19 mouse cellular contexts compared by ENCODE assay signal in genomic region chr4:16357792-16358191, GRCm38 (mm10).
DNase-seq lines count a peak whose midpoint lies in the region; ATAC-seq lines count a peak whose summit lies in the region.
"Had no signal": no experiment of that assay in that cellular context is flagged by ENCODE, and none has a peak within 500 bp of the region (broad histone marks: within the 10 kb centered on the region; RNA-seq: fewer than 3 reads in every experiment).

No protein-coding gene starts in this region.

- no peak overlapping the region for H3K9ac ChIP-seq in heart, embryonic 16.5 days (ENCODE audit: low read length)
- no peak overlapping the region for H3K9ac ChIP-seq in forebrain, embryonic 16.5 days (replicated peaks; ENCODE audit: low read depth, low read length)
- H3K9ac ChIP-seq: heart, embryonic 12.5 days; liver, embryonic 12.5 days; lung, embryonic 14.5 days; midbrain, embryonic 12.5 days had no signal

- no peaks in the 10 kb centered on the region for H3K9me3 ChIP-seq in heart, embryonic 16.5 days (replicated peaks; ENCODE audit: control insufficient read depth, low read length)
- H3K9me3 ChIP-seq in heart, embryonic 10.5 days: no peaks in the 10 kb centered on the region
- H3K9me3 ChIP-seq in forebrain, embryonic 16.5 days (ENCODE audit: control insufficient read depth, low read length): no peaks in the 10 kb centered on the region
- H3K9me3 ChIP-seq: heart, embryonic 12.5 days; limb, embryonic 10.5 days; liver, embryonic 12.5 days; midbrain, embryonic 12.5 days had no signal

- H3K4me1 ChIP-seq in heart, embryonic 16.5 days (ENCODE audit: control insufficient read depth, insufficient read depth, low read length): no peaks in the 10 kb centered on the region
- H3K4me1 ChIP-seq in heart, embryonic 10.5 days: no peaks in the 10 kb centered on the region
- H3K4me1 ChIP-seq in forebrain, embryonic 16.5 days (replicated peaks; ENCODE audit: control insufficient read depth, insufficient read depth, low read length): no peaks in the 10 kb centered on the region
- H3K4me1 ChIP-seq: heart, embryonic 12.5 days; limb, embryonic 10.5 days; liver, embryonic 12.5 days; midbrain, embryonic 12.5 days had no signal

- no peak overlapping the region for H3K4me2 ChIP-seq in heart, embryonic 16.5 days (ENCODE audit: low read depth, low read length)
- H3K4me2 ChIP-seq in forebrain, embryonic 16.5 days (ENCODE audit: low read length): no peak overlapping the region
- H3K4me2 ChIP-seq: heart, embryonic 12.5 days; liver, embryonic 12.5 days; lung, embryonic 14.5 days; midbrain, embryonic 12.5 days had no signal

- H3K27ac ChIP-seq in heart, embryonic 16.5 days (ENCODE audit: low read length): no peak overlapping the region
- no peak overlapping the region for H3K27ac ChIP-seq in heart, embryonic 10.5 days
- H3K27ac ChIP-seq in forebrain, embryonic 16.5 days (ENCODE audit: low read length): no peak overlapping the region
- H3K27ac ChIP-seq: limb, embryonic 10.5 days; liver, embryonic 12.5 days; midbrain, embryonic 12.5 days had no signal

- H3K36me3 ChIP-seq in heart, embryonic 16.5 days (ENCODE audit: control insufficient read depth, insufficient read depth): no peaks in the 10 kb centered on the region
- no peaks in the 10 kb centered on the region for H3K36me3 ChIP-seq in heart, embryonic 10.5 days
- no peaks in the 10 kb centered on the region for H3K36me3 ChIP-seq in forebrain, embryonic 16.5 days (ENCODE audit: control insufficient read depth, insufficient read depth)
- H3K36me3 ChIP-seq: heart, embryonic 12.5 days; limb, embryonic 10.5 days; liver, embryonic 12.5 days; midbrain, embryonic 12.5 days had no signal

- no peak overlapping the region for H3K4me3 ChIP-seq in heart, embryonic 16.5 days (ENCODE audit: low read length)
- H3K4me3 ChIP-seq in heart, embryonic 10.5 days: no peak overlapping the region
- no peak overlapping the region for H3K4me3 ChIP-seq in forebrain, embryonic 16.5 days (replicated peaks; ENCODE audit: low read length)
- H3K4me3 ChIP-seq: erythroblast, embryonic 14.5 days; heart, embryonic 12.5 days; limb, embryonic 10.5 days; liver, embryonic 12.5 days; midbrain, embryonic 12.5 days had no signal

- DNase-seq in cerebellum, postnatal 10 days: peak; percentile 22 to 54
- no peak for DNase-seq in cerebellum, adult 11 months
- DNase-seq in heart, embryonic 10.5 days (ENCODE audit: low spot score): no peak
- DNase-seq in 3T3-L1 (ENCODE audit: low read depth, low spot score): peak; percentile 22
- no peak for DNase-seq in left cerebral cortex, adult 9 months (ENCODE audit: low spot score in 2 of 2)
- no peak for DNase-seq in gastrocnemius, postnatal 25 days
- DNase-seq: adrenal gland, postnatal 25 days; cerebellum, postnatal 36 days; lung, embryonic 14.5 days; lung, postnatal 4 days had no signal

- ATAC-seq in heart, embryonic 16.5 days (replicated peaks; ENCODE audit: extremely low read depth, insufficient read depth, low FRiP score): peak; percentile 52; the same call in 1 of the 2 replicates
- ATAC-seq in forebrain, embryonic 16.5 days: peak; percentile 72
- ATAC-seq: intestine, postnatal 0 days; liver, embryonic 12.5 days had no signal

- WGBS in heart, embryonic 16.5 days: 32% methylated on average over 2 of the region's 2 CpGs
- WGBS in heart, embryonic 10.5 days: 64% methylated on average over 2 of the region's 2 CpGs
- WGBS in forebrain, embryonic 16.5 days: 20% methylated on average over 2 of the region's 2 CpGs

- no peaks in the 10 kb centered on the region for H3K27me3 ChIP-seq in heart, embryonic 16.5 days (ENCODE audit: control insufficient read depth, insufficient read depth, low read length)
- no peaks in the 10 kb centered on the region for H3K27me3 ChIP-seq in heart, embryonic 10.5 days (ENCODE audit: insufficient read depth, poor library complexity, severe bottlenecking)
- H3K27me3 ChIP-seq in forebrain, embryonic 16.5 days (replicated peaks; ENCODE audit: control insufficient read depth, insufficient read depth, low read length): no peaks in the 10 kb centered on the region
- H3K27me3 ChIP-seq: CH12.LX; heart, embryonic 12.5 days; liver, embryonic 12.5 days; midbrain, embryonic 12.5 days had no signal

Comparison
In these comparisons a context has a peak if more than half of its experiments do, and no peak if none do; other contexts are left out.
1. DNase-seq: peak in cerebellum, postnatal 10 days (2 of 2) and 3T3-L1 (single experiment); none in cerebellum, adult 11 months (single experiment), heart, embryonic 10.5 days (single experiment), left cerebral cortex, adult 9 months (0 of 2) and gastrocnemius, postnatal 25 days (single experiment).